Mouse (Mus musculus): ENCODE results near the gene Asb8.
A peak's percentile ranks its signal among the peaks of the same experiment; 100 is the strongest.

The Asb8 gene

DNA sequence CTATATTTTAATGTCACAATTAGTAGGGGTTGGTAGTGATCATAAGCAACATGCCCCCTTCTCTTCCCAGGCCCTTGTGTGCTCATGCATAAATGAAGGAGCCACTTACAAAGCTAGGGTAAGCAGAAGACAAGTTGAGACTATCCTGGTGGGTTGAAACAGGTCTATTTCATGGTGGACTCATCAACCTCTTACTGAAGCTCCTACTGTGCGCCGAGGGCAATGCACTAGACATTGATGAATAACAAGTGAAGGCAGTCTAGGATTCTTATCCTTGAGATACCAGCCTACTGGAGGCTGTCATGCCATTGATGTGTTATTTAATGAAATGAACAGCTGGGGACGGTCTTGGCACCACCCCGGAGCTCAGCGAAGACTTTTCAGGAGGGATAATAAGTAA, 10.2 kb downstream of the Asb8 start:
- no peak for DNase-seq (ENCODE audit: low spot score)

DNA sequence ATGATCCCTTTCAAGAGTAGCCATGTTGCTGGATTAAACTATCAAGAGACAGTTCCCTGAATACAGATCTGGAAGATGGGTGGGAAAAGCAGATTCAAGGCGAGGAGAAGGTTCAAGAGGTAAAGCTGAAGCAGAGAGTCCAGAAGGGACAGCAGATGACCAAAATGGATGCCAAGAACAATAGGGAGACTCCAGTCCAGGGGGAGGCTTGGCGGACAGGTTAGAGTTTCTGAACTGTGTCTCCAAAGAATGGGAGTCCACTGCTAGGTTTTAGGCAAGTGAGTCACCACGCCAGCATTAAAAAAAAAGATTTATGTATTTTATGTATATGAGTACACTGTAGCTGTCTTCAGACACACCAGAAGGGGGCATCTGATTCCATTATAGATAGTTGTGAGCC, 10.8 kb downstream of the Asb8 start:
- DNase-seq (ENCODE audit: low spot score), result no peak

DNA sequence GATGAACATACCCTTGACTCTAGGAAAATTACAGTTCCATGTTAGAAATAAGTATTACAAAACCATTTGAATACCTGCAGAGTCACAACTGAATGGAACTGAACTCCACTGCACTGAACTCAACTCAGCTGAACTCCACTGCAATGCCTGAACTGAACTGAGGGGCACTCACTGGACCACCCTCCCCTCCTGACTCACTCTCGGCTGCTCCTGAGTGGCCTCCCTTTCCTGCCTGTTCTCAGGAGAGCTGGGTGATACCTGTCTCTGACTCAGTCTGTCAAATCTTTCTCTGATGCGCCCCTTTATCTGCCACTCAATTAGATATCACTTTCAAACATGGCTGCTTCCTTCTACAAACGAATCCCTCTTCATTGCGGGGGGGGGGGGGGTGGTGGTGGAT, 11.3 kb downstream of the Asb8 start:
- no peak for DNase-seq (ENCODE audit: low spot score)

DNA sequence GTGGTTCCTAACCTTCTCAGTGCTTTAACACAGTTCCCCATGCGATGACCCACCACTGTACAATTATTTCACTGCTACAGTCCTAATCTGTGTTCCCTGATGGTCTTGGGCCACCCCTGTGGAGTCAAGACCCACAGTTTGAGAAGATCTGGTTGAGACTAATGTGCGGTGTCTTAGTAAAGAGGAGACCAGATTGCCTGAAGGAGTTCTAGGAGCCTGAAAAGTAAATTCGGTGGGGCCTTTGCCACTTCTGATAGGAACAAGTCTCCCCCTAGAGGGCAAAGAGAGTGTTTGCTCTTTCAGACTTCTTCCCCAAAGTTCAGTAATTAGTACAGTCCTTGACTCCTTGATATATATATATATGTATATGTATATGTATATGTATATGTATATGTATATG, 11.8 kb downstream of the Asb8 start:
- DNase-seq (ENCODE audit: low spot score), result peak; percentile 40

DNA sequence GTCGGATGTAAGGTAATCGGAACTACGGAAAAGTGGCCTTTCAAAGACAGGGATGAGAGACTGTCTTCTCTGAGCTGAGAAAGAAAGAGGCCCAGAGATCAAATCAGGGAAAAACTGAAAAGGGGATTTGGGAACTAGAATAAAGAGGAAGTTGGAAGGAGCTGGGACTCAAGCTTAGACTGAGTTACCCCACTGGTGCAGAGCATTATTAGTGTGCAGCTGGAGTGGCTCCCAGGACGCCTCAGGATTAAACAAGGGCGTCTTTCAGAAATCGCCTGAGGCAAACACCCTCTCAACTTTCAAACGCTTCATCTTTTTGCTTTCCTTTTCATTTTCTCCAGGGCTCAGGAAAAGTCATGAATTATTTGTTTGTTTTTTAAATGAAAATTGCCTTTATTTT, 12.5 kb downstream of the Asb8 start:
- DNase-seq (ENCODE audit: low spot score), result no peak

DNA sequence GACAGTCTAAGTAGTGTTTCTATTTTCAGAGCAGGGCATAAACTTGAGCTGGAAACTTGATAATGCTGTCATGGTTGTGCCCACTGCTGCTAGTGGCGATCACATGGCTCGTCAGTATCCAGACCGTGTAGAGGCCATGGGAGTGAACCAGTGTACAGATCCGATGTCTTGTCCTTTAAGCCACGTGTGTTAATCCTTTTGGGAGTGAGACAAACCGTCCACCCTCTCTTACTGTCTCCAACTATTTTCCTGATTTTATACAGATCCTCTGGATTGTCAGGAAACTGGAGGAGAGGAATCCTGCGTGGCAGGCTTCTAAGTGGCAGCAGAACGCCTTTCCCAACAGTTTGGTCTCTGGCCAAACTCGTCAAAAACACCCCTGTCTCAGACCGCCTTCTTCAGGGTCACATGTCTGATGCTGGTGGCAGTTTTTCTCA, 16.2 kb downstream of the Asb8 start:
- DNase-seq (ENCODE audit: low spot score), result no peak

DNA sequence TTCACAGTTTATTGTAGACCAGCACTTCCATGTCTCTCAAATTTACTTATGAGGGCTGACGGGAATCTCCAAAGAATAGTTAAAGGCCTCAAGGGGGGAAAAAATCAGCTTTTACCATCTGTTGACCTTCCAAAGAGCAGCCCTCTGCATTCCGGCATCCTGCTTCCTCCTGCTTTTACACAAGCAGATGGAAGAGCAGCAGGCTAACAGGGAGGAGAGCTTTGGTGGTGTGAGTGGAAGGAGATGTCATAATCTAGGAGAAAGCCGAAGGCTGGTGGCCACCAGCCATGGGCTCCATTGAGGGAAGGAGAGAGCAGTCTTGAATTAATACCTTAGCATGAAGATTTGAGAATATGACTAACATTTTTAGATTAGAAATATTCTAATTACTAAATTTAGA, 17.1 kb downstream of the Asb8 start:
- DNase-seq (ENCODE audit: low spot score), result no peak

DNA sequence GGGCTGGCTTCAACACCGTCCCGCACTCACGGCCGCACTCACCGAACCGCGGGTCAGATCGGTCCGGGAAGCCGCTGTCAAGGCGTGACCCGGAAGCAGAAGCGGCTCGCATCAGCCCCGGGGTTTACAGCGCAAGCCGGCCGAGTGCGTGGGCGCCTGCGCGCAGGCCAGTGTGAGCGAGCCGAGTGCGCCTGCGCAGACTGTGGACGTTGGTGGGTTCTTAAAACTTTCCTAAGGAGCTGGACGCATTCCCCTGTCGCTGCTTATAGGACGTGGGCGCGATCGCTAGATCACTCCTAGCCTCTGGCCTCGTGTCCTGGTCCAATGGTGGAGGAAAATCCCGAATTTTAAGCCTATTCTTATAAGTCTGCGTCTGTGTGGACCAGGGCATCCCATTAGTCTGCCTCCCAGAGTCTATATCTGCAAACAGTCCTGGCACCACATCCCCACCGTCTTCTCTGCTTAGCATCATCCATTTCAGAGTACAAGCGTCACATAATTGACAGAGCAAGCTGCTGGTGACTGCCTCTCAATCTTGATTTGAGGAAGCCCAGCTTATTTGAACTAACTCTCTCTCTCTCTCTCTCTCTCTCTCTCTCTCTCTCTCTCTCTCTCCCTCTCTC, 19.8 kb downstream of the Asb8 start:
- peak; percentile 90 for DNase-seq (ENCODE audit: low spot score)

DNA sequence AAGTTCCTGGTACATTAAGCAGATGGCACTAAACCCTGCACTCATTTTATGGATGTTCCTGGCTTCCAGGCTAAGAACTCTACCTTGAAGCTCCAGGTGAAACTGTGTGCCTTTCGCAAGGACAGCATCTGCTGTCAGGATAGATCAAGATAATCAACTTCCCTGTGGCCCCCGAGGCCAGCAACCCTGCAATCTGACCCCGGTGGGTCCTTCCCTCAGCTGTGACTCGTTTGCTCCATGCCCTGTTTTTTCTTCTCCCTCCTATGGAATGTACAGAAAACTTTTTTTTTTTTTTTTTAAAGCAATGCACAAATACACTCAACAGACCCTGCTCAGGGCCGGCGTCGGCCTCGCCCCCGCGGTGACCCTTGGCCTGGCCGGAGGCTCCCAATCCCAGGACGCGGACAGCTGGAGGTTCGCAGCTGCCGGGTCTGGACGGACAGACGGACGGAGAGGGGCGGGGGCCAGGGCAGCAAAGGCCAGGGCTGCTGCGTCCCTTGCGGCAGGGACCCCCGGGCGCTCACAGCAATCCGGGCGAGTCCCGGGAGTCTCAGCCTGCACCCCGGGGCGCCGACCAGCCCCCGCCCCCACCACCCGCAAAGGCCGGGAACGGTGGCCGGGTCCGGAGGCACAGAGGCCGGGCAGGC, 20.4 kb downstream of the Asb8 start:
- peak; percentile 2 for DNase-seq (ENCODE audit: low spot score)

DNA sequence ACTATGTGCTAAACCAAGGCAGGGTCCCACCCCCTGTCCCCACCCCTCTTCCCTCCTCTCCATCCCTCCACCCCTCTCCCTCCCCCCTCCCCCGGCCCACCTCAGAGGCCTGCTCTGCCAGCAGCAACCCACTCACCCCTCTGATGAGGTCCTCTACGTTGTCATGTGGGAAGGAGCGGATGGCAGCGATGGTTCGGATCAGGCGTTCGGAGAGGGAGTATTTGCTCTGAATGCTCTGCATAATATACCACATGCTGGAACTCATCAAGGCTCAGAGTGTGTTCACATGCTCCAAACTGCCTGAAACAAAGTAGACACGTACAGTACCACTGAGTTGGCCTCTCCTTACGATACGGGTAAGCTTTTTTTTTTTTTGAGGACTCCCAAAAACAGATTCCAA, 22.9 kb downstream of the Asb8 start:
- DNase-seq (ENCODE audit: low spot score), result no peak

DNA sequence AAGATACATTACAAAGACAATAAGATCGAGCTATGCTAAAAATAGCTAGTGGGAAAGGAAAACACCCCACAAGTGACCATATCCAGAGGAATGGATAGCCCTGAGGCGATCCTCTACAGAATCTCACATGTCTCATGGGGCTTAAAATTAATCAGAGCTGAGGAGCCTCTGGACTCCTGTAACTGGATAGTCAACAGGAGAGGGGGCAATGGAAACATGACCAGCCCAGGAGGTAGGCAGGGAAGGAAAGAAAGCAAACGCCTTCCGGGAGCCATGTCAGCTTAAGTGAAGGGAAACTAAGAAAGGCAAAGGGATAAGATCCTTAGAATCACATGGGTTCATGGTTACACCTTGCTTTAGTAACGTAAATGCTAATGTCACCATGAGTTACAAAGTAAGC, 24.6 kb downstream of the Asb8 start:
- DNase-seq (ENCODE audit: low spot score), result no peak

DNA sequence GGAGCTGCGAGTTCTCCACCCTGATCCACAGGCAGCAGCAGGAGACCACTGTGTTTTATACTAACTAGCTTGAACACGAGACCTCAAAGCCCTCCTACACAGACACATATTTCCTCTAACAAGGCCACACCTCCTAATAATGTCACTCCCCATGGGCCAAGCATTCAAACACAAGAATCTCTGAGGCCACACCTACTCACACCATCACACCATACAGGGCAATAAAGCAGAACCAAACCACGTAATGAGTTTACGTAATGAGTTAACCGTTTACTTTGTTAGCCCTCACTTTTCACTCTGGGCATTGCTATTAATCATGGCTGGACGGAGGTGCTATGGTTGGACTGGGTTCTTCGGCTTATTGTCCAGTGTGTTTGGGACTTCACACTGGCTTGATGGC, 25.7 kb downstream of the Asb8 start:
- DNase-seq (ENCODE audit: low spot score), result no peak

DNA sequence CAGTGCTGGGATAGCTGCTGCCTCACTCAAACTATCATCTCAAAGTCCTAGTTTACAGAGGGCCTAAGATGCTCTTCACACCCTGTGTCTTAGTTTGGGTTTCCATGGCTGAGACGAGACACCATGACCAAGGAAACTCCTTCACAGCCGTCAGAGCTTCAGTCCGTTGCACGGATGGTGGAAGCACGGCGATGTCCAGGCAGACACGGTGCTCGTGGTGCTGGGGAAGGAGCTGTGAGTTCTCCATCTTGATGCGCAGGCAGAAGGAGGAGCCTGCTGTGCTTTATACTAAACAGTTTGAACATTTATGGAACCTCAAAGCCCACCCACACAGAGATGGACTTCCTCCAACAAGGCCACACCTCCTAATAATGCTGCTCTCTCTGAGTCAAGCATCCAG, 28.6 kb downstream of the Asb8 start:
- no peak for DNase-seq (ENCODE audit: low spot score)

DNA sequence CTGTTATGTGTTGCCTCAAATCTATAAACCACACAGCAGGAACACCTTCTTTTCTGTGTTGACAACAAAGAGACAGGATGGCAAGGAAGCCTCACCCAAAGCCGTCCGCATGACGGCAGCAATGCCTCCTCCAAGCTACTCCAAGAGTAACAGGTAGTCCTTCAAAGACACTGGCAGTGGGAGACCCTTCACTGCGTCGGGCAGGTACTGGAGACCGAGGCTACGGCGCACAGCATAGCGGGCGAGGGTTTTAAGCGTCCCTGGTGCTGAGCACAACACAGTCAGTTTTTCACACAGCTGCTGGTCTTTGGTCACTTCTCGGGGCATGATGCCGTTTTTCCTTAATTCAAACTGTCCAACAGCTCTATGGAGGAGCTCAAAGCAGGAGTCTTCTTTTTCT, 29.8 kb downstream of the Asb8 start:
- DNase-seq (ENCODE audit: low spot score), result no peak

DNA sequence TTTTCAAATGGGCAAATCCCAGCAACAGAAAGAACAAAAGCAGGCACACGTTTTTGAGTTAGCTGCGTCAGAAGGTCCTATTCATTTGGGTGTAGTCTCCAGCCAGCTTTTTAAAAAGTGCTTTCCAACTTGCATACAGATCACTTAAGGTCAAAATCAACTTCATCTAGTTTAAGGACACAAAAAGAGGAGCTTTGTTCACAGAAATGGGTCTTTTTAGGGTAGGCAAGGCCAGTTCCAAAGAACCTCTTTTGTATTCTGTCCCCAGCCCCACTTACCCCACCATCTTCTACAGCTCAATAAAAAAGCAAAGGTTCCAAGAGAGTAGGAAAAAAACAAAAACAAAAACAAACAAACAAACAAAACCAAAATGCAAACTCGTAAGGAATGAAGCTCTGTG, 30.8 kb downstream of the Asb8 start:
- DNase-seq (ENCODE audit: low spot score), result no peak

DNA sequence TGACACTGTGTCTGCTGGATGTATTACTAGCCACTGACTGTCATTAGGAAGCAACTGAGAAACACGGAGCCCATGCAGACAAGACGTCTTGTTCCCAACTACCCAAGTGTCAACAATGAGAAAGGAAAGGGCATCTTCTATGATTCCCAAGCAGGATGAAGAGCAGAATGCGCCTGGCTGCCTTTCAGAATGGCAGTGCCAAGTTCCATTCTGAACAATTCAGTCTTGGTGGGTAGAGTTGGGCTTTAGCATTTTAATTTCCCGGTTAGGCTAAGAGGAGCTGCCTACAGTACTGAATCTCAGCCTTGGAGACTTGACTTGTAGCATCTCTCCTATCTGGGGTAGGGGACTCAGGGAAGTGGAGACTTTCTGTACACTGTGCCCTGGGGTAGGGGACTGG, 31.4 kb downstream of the Asb8 start:
- DNase-seq (ENCODE audit: low spot score), result no peak

DNA sequence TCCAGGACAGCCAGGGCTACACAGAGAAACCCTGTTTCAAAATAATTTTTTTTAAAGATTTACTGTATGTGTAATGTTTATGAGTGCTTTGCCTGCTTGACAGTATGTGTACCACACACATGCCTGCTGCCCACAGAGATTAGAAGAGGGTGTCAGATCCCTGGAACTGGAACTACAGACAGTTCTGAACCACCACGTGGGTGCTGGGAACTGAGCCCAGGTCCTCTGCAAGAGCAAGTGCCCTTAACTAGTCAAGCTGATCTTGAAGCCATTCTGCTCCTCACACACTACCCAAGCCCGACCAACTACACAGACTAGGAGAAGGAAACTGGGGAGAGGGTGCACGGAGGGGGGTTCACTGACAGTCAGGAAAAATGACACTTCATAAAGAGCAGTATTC, 32.0 kb downstream of the Asb8 start:
- no peak for DNase-seq (ENCODE audit: low spot score)

DNA sequence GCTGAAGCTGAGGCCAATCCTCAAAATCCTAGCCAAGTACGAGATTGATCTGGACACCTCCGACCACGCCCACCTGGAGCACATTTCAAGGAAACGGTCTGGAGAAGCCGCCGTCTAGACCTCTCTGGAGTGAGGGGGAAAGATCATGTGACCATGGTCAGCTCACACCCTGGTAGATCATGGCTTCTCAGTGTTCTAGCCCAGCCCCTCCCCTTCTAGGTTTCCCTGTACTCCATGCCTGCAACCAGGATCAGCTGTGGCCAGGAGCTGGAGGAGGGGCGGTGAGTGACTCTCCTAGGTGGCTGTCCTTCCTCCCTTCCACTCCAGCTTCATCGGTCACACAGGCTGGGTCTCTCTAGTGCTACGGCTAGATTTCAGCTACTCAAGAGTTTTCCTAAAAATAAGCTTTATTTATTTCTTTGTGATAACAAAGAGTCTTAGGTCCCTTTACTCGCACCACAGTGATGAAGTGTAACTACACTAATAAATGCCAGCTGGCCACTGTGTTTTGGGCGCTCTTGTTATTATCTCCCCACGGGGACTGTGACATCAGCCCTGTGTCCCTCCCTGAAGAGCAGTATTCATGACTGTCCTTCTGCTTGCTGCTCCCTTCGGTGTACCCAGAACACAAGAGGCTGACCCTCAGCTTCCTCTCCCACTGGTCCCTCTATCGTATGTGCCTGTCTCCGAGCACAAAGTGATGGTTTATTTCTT, 33.3 kb downstream of the Asb8 start:
- no peak for DNase-seq (ENCODE audit: low spot score)

DNA sequence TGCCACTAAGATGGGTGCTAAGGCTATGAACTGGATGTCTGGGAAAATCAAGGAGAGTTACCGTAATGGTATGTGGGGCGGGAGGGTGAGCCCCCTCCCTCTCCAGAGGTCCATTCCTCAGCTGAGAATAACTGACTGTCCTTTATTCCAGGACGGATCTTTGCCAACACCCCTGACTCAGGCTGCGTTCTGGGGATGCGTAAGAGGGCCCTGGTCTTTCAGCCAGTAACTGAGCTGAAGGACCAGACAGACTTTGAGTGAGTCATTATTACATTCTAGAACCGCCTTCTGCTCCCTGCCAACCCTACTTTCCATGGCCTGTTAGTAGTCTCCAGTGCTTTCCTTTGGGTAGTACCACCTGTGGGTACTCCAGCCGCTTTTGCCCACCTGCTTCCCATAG, 34.0 kb downstream of the Asb8 start:
- DNase-seq (ENCODE audit: low spot score), result no peak

DNA sequence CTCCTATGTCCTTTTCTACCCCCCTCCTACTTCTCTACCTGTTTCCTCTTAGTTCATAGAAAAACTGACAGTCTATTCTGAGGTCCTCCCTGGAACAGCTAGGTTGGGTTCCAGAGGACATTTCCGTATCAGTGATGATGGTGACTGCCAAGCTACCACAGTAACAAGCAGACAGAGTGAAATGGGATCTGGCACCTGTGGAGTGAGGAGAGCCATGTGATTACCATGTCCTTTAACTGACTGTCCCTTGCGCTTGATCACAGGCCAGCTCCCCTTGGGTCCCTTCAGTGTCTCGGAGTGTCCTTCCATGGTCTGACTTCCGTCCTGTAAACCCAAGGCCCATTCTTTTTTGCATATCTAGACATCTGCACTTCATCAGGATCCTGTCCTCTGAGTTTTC, 34.4 kb downstream of the Asb8 start:
- DNase-seq (ENCODE audit: low spot score), result no peak

DNA sequence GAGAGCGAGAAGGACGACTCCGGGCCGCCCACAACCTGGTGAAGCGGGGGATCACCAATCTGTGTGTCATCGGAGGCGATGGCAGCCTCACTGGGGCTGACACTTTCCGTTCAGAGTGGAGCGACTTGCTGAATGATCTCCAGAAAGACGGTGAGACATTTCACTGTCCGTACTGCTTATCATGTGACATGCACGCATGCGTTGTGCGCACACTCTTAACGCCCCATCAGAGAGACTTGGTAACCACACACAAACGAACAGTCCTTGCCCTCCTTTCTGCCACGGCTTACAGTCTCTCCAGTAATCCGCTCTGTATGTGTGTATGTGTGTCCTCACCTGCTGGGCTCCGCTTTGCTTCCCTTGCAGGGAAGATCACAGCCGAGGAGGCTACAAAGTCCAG, 44.6 kb downstream of the Asb8 start:
- no peak for DNase-seq (ENCODE audit: low spot score)

DNA sequence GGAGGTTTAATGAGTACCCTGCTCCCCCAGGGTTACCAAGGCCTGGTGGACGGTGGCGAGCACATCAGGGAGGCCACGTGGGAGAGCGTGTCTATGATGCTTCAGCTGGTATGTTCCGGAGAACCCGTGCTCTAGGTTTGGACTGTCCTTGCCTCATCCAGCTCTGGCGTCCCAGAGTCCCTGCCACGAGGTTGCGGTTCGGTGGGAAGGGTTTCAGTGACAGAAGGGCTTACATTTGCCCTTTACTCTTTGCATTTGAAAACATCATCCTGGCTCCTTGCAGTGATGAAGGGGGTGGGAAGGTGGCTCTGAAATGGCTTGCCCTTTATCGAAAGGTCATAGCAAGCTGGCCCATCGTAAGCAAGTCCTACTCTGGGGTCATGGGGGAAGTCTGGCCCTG, 46.1 kb downstream of the Asb8 start:
- DNase-seq (ENCODE audit: low spot score), result no peak

DNA sequence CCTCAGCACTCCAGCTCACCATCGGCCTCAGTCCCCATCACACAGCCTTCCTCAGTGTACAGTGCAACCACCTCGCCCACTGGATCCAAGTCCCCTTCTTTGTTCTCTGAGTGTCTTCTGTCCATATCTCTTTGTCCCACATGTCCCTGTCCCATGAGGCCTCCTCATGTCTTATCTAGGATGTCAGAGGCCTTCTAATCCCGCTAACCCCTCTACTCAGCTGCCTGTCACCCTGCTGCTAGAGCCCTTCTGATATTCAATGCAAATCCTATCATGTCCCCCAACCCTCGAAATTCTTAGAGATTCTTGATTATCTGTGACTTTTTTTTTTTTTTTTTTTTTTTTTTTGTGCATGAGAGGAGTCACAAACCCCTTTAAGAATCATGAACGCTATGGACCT, 49.1 kb downstream of the Asb8 start:
- no peak for DNase-seq (ENCODE audit: low spot score)

DNA sequence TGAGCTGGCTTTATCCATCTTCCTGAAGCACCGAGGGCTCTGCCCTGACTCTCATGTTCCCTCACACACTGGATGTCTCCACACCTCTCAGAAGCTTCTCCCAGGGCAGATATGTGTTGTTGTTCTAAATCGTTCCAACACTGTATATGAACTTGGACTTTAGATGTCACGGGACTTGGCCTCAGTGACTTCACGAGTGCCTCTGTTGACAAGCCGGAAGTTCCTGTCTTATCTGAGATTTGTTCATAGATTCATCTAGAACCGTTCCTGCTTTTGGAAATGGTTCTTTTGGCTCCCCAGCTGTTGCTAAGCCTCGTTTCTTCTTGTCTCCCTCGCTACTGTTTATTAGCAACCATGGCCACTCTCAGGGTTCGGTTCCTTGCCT, 49.7 kb downstream of the Asb8 start:
- DNase-seq (ENCODE audit: low spot score), result no peak

Measured in T-cell, adult 2 months (primary cell).